Mouse (Mus musculus): ENCODE data around the gene Fcgr4. TPM values are rescaled to one million over a fixed set of nuclear protein-coding genes. Genes with fewer than 3 reads are reported as not detected.
"Not testable (repeated sequence)": the region's sequence is repeated elsewhere in the genome, so short reads cannot be mapped to it uniquely, and the experiment has no call there.

The Fcgr4 gene
- polyA plus RNA-seq, 1 experiment from 2014 or later: 4.0 TPM

DNA sequence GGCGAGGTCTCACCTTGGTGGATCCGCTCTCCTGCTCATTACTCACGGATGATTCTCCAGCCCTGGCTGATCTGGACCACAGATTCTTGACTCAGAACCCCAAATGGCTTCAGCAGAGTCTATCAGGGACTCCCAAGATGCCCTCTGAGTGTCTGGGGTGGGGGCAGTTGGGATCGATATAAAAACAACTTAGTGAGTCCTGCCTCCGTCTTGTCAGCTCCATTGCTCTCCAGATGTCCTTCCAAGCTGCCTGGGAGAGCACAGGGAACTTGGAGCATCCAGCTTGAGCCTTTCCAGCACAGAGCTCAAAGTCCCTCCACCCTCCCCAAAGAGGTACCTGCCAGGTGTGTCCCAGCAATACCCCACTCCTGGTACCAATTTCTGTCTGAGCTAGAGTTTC, 57.5 kb downstream of the Fcgr4 start:
- not testable (repeated sequence) for H3K27ac ChIP-seq (ENCODE audit: low read length); ATAC-seq; DNase-seq (ENCODE audit: low spot score); H3K4me3 ChIP-seq (ENCODE audit: low read depth, low read length); H3K27me3 ChIP-seq (replicated peaks; ENCODE audit: insufficient read depth, low read length); H3K4me2 ChIP-seq (replicated peaks; ENCODE audit: low read depth, low read length); H3K36me3 ChIP-seq (ENCODE audit: insufficient read depth, low read length); H3K9me3 ChIP-seq (ENCODE audit: low read length); H3K9ac ChIP-seq (replicated peaks; ENCODE audit: low read depth); H3K4me1 ChIP-seq (ENCODE audit: insufficient read depth, low read depth, low read length)
- 70% methylated on average over 3 of the region's 5 CpGs for WGBS

GRCm38 (mm10) chr1:171077192-171077591, 58.5 kb downstream of the Fcgr4 start:
- not testable (repeated sequence) for DNase-seq (ENCODE audit: low spot score); H3K27ac ChIP-seq (ENCODE audit: low read length); H3K36me3 ChIP-seq (ENCODE audit: insufficient read depth, low read length); H3K4me2 ChIP-seq (replicated peaks; ENCODE audit: low read depth, low read length); ATAC-seq; H3K9ac ChIP-seq (replicated peaks; ENCODE audit: low read depth); H3K9me3 ChIP-seq (ENCODE audit: low read length); H3K4me1 ChIP-seq (ENCODE audit: insufficient read depth, low read depth, low read length); H3K4me3 ChIP-seq (ENCODE audit: low read depth, low read length); H3K27me3 ChIP-seq (replicated peaks; ENCODE audit: insufficient read depth, low read length)
- 38% methylated on average over 5 of the region's 5 CpGs for WGBS

DNA sequence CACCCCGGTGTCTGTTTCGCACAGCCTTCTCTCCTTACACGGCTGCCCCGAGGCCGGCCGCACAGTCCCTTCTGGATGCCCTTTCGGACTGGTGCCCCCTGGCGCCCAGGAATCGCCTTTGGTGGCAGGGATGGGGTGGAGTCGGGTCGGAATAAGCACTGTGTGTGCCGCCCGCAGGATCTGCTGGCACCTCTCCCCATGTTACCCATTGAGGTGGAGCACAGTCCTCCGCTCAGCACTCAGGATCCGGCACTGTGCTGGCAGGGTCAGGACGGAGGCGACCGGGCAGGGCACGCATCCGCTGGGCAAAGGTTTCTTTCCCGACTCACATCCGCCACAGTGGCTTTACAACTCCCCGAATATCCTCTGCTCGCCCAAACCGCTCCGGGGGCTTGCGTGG, 59.2 kb downstream of the Fcgr4 start:
- not testable (repeated sequence) for H3K36me3 ChIP-seq (ENCODE audit: insufficient read depth, low read length); DNase-seq (ENCODE audit: low spot score); H3K4me2 ChIP-seq (replicated peaks; ENCODE audit: low read depth, low read length); H3K27ac ChIP-seq (ENCODE audit: low read length); H3K4me1 ChIP-seq (ENCODE audit: insufficient read depth, low read depth, low read length); H3K9ac ChIP-seq (replicated peaks; ENCODE audit: low read depth); H3K27me3 ChIP-seq (replicated peaks; ENCODE audit: insufficient read depth, low read length); H3K9me3 ChIP-seq (ENCODE audit: low read length)
- WGBS: 1% methylated on average over 13 of the region's 27 CpGs
- H3K4me3 ChIP-seq (ENCODE audit: low read depth, low read length): 0 out of 2 replicates have a peak overlapping the region, but pooled peaks have one; percentile 10
- peak; percentile 38 for ATAC-seq

GRCm38 (mm10) chr1:171078419-171078818, 59.7 kb downstream of the Fcgr4 start:
- H3K4me2 ChIP-seq (replicated peaks; ENCODE audit: low read depth, low read length); H3K4me1 ChIP-seq (ENCODE audit: insufficient read depth, low read depth, low read length); H3K27ac ChIP-seq (ENCODE audit: low read length); DNase-seq (ENCODE audit: low spot score); H3K9ac ChIP-seq (replicated peaks; ENCODE audit: low read depth); ATAC-seq; H3K9me3 ChIP-seq (ENCODE audit: low read length); H3K36me3 ChIP-seq (ENCODE audit: insufficient read depth, low read length); H3K27me3 ChIP-seq (replicated peaks; ENCODE audit: insufficient read depth, low read length): not testable (repeated sequence)
- 28% methylated on average over 11 of the region's 12 CpGs for WGBS
- 0 out of 2 replicates have a peak overlapping the region, but pooled peaks have one; percentile 10 for H3K4me3 ChIP-seq (ENCODE audit: low read depth, low read length)

DNA sequence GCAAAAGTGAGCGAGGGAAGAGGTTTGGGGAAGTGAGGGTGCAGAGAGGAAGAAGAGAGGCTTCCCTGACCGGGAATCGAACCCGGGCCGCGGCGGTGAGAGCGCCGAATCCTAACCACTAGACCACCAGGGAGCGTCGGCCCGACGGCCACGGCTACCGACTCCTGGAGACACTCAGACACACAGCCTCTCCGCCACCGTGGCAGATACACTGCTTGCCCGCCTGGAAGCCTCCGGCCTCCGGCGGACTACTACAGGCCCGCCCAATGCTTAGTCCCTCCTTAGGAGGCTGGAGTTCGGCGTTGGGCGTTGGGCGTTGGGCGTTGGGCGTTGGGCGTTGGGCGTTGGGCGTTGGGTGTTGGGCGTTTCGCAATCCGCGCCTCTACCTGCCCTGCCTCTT, 60.6 kb downstream of the Fcgr4 start:
- peak; percentile 59 for ATAC-seq
- not testable (repeated sequence) for H3K4me3 ChIP-seq (ENCODE audit: low read depth, low read length); H3K27ac ChIP-seq (ENCODE audit: low read length); H3K9me3 ChIP-seq (ENCODE audit: low read length); H3K36me3 ChIP-seq (ENCODE audit: insufficient read depth, low read length); H3K27me3 ChIP-seq (replicated peaks; ENCODE audit: insufficient read depth, low read length); H3K4me2 ChIP-seq (replicated peaks; ENCODE audit: low read depth, low read length); H3K4me1 ChIP-seq (ENCODE audit: insufficient read depth, low read depth, low read length); DNase-seq (ENCODE audit: low spot score); H3K9ac ChIP-seq (replicated peaks; ENCODE audit: low read depth)
- no CpG with 5 or more reads among the region's 35 CpGs for WGBS

Small RNAs within 50 kb of the gene (microRNA-seq; reads per million reads assigned to microRNA genes)
- not detected for gene Gm27552
- gene Mir6546: 1.2 reads per million

Other genes with a start within 250 kb of the Fcgr4 start
- 10.8 and 11.0 TPM in 2 replicates for gene Atf6, start 151.1 kb upstream of the Fcgr4 start, polyA plus RNA-seq (2015; fragmentation: Nextera tagmentation; extraction: Ambion mirVana)
- gene Gm26620, start 133.9 kb upstream of the Fcgr4 start, polyA plus RNA-seq (2015; fragmentation: Nextera tagmentation; extraction: Ambion mirVana): 0.46 and 0.79 TPM in 2 replicates
- gene Dusp12, start 133.4 kb upstream of the Fcgr4 start, polyA plus RNA-seq (2015; fragmentation: Nextera tagmentation; extraction: Ambion mirVana): 22.5 and 23.2 TPM in 2 replicates
- 0.26 TPM in 1 of 2 replicates, not detected in the other for gene Fcrlb, start 106.0 kb upstream of the Fcgr4 start, polyA plus RNA-seq (2015; fragmentation: Nextera tagmentation; extraction: Ambion mirVana)
- 0.67 and 0.76 TPM in 2 replicates for gene Fcrla, start 91.3 kb upstream of the Fcgr4 start, polyA plus RNA-seq (2015; fragmentation: Nextera tagmentation; extraction: Ambion mirVana)
- gene Fcgr2b, start 42.4 kb upstream of the Fcgr4 start, polyA plus RNA-seq (2015; fragmentation: Nextera tagmentation; extraction: Ambion mirVana): 6.9 and 9.2 TPM in 2 replicates
- 29.3 and 37.4 TPM in 2 replicates for gene Fcgr3, start 46.0 kb downstream of the Fcgr4 start, polyA plus RNA-seq (2015; fragmentation: Nextera tagmentation; extraction: Ambion mirVana)
- 32.2 and 33.2 TPM in 2 replicates for gene Cfap126, start 95.0 kb downstream of the Fcgr4 start, polyA plus RNA-seq (2015; fragmentation: Nextera tagmentation; extraction: Ambion mirVana)
- 145 and 157 TPM in 2 replicates for gene Sdhc, start 131.7 kb downstream of the Fcgr4 start, polyA plus RNA-seq (2015; fragmentation: Nextera tagmentation; extraction: Ambion mirVana)
- gene Mpz, start 131.8 kb downstream of the Fcgr4 start, polyA plus RNA-seq (2015; fragmentation: Nextera tagmentation; extraction: Ambion mirVana): 0.62 and 0.73 TPM in 2 replicates
- gene Pcp4l1, start 177.3 kb downstream of the Fcgr4 start, polyA plus RNA-seq (2015; fragmentation: Nextera tagmentation; extraction: Ambion mirVana): 3.3 and 4.4 TPM in 2 replicates
- gene Nr1i3, start 195.1 kb downstream of the Fcgr4 start, polyA plus RNA-seq (2015; fragmentation: Nextera tagmentation; extraction: Ambion mirVana): 0.07 and 0.08 TPM in 2 replicates
- gene Tomm40l, start 203.6 kb downstream of the Fcgr4 start, polyA plus RNA-seq (2015; fragmentation: Nextera tagmentation; extraction: Ambion mirVana): 14.9 and 17.1 TPM in 2 replicates
- gene Apoa2, start 206.1 kb downstream of the Fcgr4 start, polyA plus RNA-seq (2015; fragmentation: Nextera tagmentation; extraction: Ambion mirVana): 2.3 and 5.5 TPM in 2 replicates
- 121 and 130 TPM in 2 replicates for gene Fcer1g, start 215.4 kb downstream of the Fcgr4 start, polyA plus RNA-seq (2015; fragmentation: Nextera tagmentation; extraction: Ambion mirVana)
- gene Adamts4, start 231.5 kb downstream of the Fcgr4 start, polyA plus RNA-seq (2015; fragmentation: Nextera tagmentation; extraction: Ambion mirVana): 2.7 and 3.3 TPM in 2 replicates
- 172 and 188 TPM in 2 replicates for gene Ndufs2, start 232.5 kb downstream of the Fcgr4 start, polyA plus RNA-seq (2015; fragmentation: Nextera tagmentation; extraction: Ambion mirVana)